Mouse (Mus musculus) myocyte (in vitro differentiated cells): ENCODE results near the gene Dcn. TPM values are rescaled to one million over a fixed set of nuclear protein-coding genes. Genes with fewer than 3 reads are reported as not detected.
A peak's percentile ranks its signal among the peaks of the same experiment; 100 is the strongest.

Experiments
- H3K27me3 ChIP-seq: one replicate; pipeline ENCODE4 v1.6.1; 2011; ENCODE audit not compliant: control insufficient read depth, insufficient read depth, insufficient read length
- H3K36me3 ChIP-seq: one replicate; pipeline ENCODE4 v1.6.1; 2011; ENCODE audit not compliant: control insufficient read depth, insufficient read depth
- H3K4me2 ChIP-seq: one replicate; pipeline ENCODE4 v1.6.1; 2011; ENCODE audit warnings: low read depth, control low read depth
- H3K4me3 ChIP-seq: one replicate; pipeline ENCODE4 v1.5.1; 2011; ENCODE audit warnings: mild to moderate bottlenecking, control low read depth, moderate library complexity
- H3K79me2 ChIP-seq: one replicate; pipeline ENCODE4 v1.6.1; 2011; ENCODE audit not compliant: control insufficient read depth, insufficient read depth
- H3ac ChIP-seq: one replicate; pipeline ENCODE4 v1.6.1; 2011; ENCODE audit not compliant: control insufficient read depth, insufficient read length
- CEBPB ChIP-seq: IDR thresholded peaks from 2 replicates; pipeline ENCODE4 v1.6.1; 2011; ENCODE audit warnings: mild to moderate bottlenecking, moderate library complexity; ENCODE audit not compliant: poor library complexity, insufficient read depth, severe bottlenecking
- E2F4 ChIP-seq: IDR thresholded peaks from one replicate; pipeline ENCODE4 v1.6.1; 2011; ENCODE audit warnings: mild to moderate bottlenecking, control low read depth, moderate library complexity; ENCODE audit not compliant: insufficient read depth
- MAX ChIP-seq: IDR thresholded peaks from one replicate; pipeline ENCODE4 v1.6.1; 2011; ENCODE audit warnings: low read depth, mild to moderate bottlenecking, control low read depth
- MYOD1 ChIP-seq, 3 experiments: IDR thresholded peaks; one replicate each; pipeline ENCODE4 v1.6.1; 2011; ENCODE audit warnings: control low read depth in 2 of 3, low read depth in 2 of 3, mild to moderate bottlenecking in 2 of 3, moderate library complexity in 1 of 3; ENCODE audit not compliant: insufficient read length in 2 of 3, control insufficient read depth in 1 of 3
- MYOG ChIP-seq, 3 experiments: IDR thresholded peaks; one replicate each; pipeline ENCODE4 v1.6.1; 2011; ENCODE audit warnings: control low read depth in 2 of 3, low read depth in 2 of 3, mild to moderate bottlenecking in 2 of 3; ENCODE audit not compliant: insufficient read length in 2 of 3, control insufficient read depth in 1 of 3, insufficient read depth in 1 of 3
- POLR2A ChIP-seq: IDR thresholded peaks from one replicate; pipeline ENCODE4 v1.6.1; 2011; ENCODE audit warnings: low read depth, mild to moderate bottlenecking, control low read depth, moderate library complexity; ENCODE audit not compliant: insufficient read length
- POLR2AphosphoS2 ChIP-seq: IDR thresholded peaks from one replicate; pipeline ENCODE4 v1.6.1; 2011; ENCODE audit warnings: low read depth, control low read depth; ENCODE audit not compliant: insufficient read length
- REST ChIP-seq: IDR thresholded peaks from one replicate; pipeline ENCODE4 v1.6.1; 2011; ENCODE audit warnings: mild to moderate bottlenecking, control low read depth, moderate library complexity; ENCODE audit not compliant: insufficient read depth, insufficient read length
- SRF ChIP-seq: IDR thresholded peaks from one replicate; pipeline ENCODE4 v1.6.1; 2011; ENCODE audit warnings: low read depth; ENCODE audit not compliant: control insufficient read depth, insufficient read length
- TCF12 ChIP-seq: IDR thresholded peaks from one replicate; pipeline ENCODE4 v1.6.1; 2011; ENCODE audit warnings: mild to moderate bottlenecking, control low read depth; ENCODE audit not compliant: poor library complexity, insufficient read depth, severe bottlenecking
- TCF3 ChIP-seq: IDR thresholded peaks from one replicate; pipeline ENCODE4 v1.6.1; 2011; ENCODE audit warnings: low read depth, control low read depth; ENCODE audit not compliant: insufficient read length
- USF1 ChIP-seq: IDR thresholded peaks from one replicate; pipeline ENCODE4 v1.6.1; 2011; ENCODE audit warnings: low read depth, mild to moderate bottlenecking, control low read depth, moderate library complexity
- polyA plus RNA-seq: library from polyadenylated mRNA; unstranded; fragments of >200 nt; fragmentation: generic; extraction: Trizol; gene quantifications from one replicate; pipeline ENCODE4 v1.2.1, GENCODE M21; 2012; ENCODE audit warnings: missing spikeins

Gene Dcn
- polyA plus RNA-seq, 1 experiment = 13.8 TPM

- H3K79me2 ChIP-seq = no peaks in the 10 kb centered on the region
- H3K27me3 ChIP-seq = no peaks in the 10 kb centered on the region
- no peak overlapping the region for H3ac ChIP-seq
- no peaks in the 10 kb centered on the region for H3K36me3 ChIP-seq
- TF ChIP-seq E2F4 = no peak
- no peak for TF ChIP-seq TCF12
- no peak for TF ChIP-seq CEBPB
- H3K4me2 ChIP-seq = no peak overlapping the region
- no peak overlapping the region for H3K4me3 ChIP-seq
Observed at GRCm38 (mm10) chr10:97453529-97453928, 25.9 kb upstream of the Dcn start.

- H3K27me3 ChIP-seq = no peaks in the 10 kb centered on the region
- no peak for TF ChIP-seq CEBPB
- TF ChIP-seq POLR2A = no peak
- no peak for TF ChIP-seq POLR2AphosphoS2
- TF ChIP-seq REST = no peak
- no peak overlapping the region for H3K4me2 ChIP-seq
- no peaks in the 10 kb centered on the region for H3K79me2 ChIP-seq
- H3K36me3 ChIP-seq = no peaks in the 10 kb centered on the region
- H3K4me3 ChIP-seq = no peak overlapping the region
- H3ac ChIP-seq = no peak overlapping the region
Observed at GRCm38 (mm10) chr10:97456993-97457392, 22.4 kb upstream of the Dcn start.

GRCm38 (mm10) chr10:97466818-97467217 lies 12.6 kb upstream of the Dcn start:
- H3K79me2 ChIP-seq = no peaks in the 10 kb centered on the region
- no peak overlapping the region for H3ac ChIP-seq
- no peak for TF ChIP-seq TCF3
- no peak for TF ChIP-seq POLR2A
- TF ChIP-seq TCF12 = no peak
- TF ChIP-seq SRF = no peak
- TF ChIP-seq MYOD1 (IDR thresholded peaks at IDR 0.05; ENCODE audit: control insufficient read depth in 1 of 3, insufficient read length in 2 of 3, low read depth in 2 of 3) = no peak
- TF ChIP-seq REST = no peak
- TF ChIP-seq E2F4 = no peak
- TF ChIP-seq MYOG (IDR thresholded peaks at IDR 0.05; ENCODE audit: control insufficient read depth in 1 of 3, insufficient read depth in 1 of 3, insufficient read length in 2 of 3, low read depth in 2 of 3) = no peak
- TF ChIP-seq MAX = no peak
- TF ChIP-seq USF1 = no peak
- no peak for TF ChIP-seq POLR2AphosphoS2
- TF ChIP-seq CEBPB = no peak
- H3K4me3 ChIP-seq = no peak overlapping the region
- no peaks in the 10 kb centered on the region for H3K36me3 ChIP-seq
- no peaks in the 10 kb centered on the region for H3K27me3 ChIP-seq
- H3K4me2 ChIP-seq = peak overlapping the region; percentile 45

GRCm38 (mm10) chr10:97469411-97470140 lies 9.8 kb upstream of the Dcn start:
- Histone ChIP-seq H3K79me2 (no peaks in the 10 kb centered on the region), H3K4me2 (peak overlapping the region; percentile 62), H3K27me3 (no peaks in the 10 kb centered on the region), H3K36me3 (no peaks in the 10 kb centered on the region), H3ac (no peak overlapping the region), H3K4me3 (no peak overlapping the region)
- TF ChIP-seq TCF3 = no peak
- TF ChIP-seq MYOG (IDR thresholded peaks at IDR 0.05; ENCODE audit: control insufficient read depth in 1 of 3, insufficient read depth in 1 of 3, insufficient read length in 2 of 3, low read depth in 2 of 3) = no peak
- no peak for TF ChIP-seq USF1
- no peak for TF ChIP-seq TCF12
- TF ChIP-seq SRF = no peak
- TF ChIP-seq POLR2A = no peak
- no peak for TF ChIP-seq REST
- no peak for TF ChIP-seq MAX
- no peak for TF ChIP-seq POLR2AphosphoS2
- no peak for TF ChIP-seq E2F4
- TF ChIP-seq CEBPB = no peak
- no peak for TF ChIP-seq MYOD1 (IDR thresholded peaks at IDR 0.05; ENCODE audit: control insufficient read depth in 1 of 3, insufficient read length in 2 of 3, low read depth in 2 of 3)

GRCm38 (mm10) chr10:97475460-97475859 lies 3.9 kb upstream of the Dcn start:
- Histone ChIP-seq H3K4me2 (no peak overlapping the region), H3K4me3 (no peak overlapping the region), H3ac (no peak overlapping the region), H3K36me3 (no peaks in the 10 kb centered on the region), H3K79me2 (no peaks in the 10 kb centered on the region), H3K27me3 (no peaks in the 10 kb centered on the region)
- TF ChIP-seq CEBPB (peak; percentile 53; the same call in 1 of the 2 replicates), POLR2A (no peak)

- H3K27me3 ChIP-seq = no peaks in the 10 kb centered on the region
- TF ChIP-seq USF1 (no peak), TCF3 (no peak), CEBPB (no peak), MYOD1 (IDR thresholded peaks at IDR 0.05; ENCODE audit: control insufficient read depth in 1 of 3, insufficient read length in 2 of 3, low read depth in 2 of 3) (no peak), POLR2A (no peak), TCF12 (no peak), SRF (no peak), E2F4 (no peak)
Observed at GRCm38 (mm10) chr10:97478259-97478658, 1.1 kb upstream of the Dcn start.

More at GRCm38 (mm10) chr10:97478259-97478658, 1.1 kb upstream of the Dcn start:
- Histone ChIP-seq H3K36me3 (no peaks in the 10 kb centered on the region), H3K4me3 (no peak overlapping the region), H3ac (no peak overlapping the region), H3K79me2 (no peaks in the 10 kb centered on the region), H3K4me2 (no peak overlapping the region)
